Mouse (Mus musculus) E14TG2a.4 (cell line): ENCODE measurements around the gene Mup4.

Source experiments
- CTCF ChIP-seq: conservative IDR thresholded peaks from 2 replicates; pipeline ENCODE4 v1.5.1; 2014; ENCODE audit warnings: low read length
- NANOG ChIP-seq: IDR thresholded peaks from 2 replicates; pipeline ENCODE4 v1.6.1; 2014; ENCODE audit warnings: borderline replicate concordance, low read length, mixed read lengths
- POU5F1 ChIP-seq: IDR thresholded peaks from 2 replicates; pipeline ENCODE4 v1.6.1; 2014; ENCODE audit warnings: low read length, borderline replicate concordance

GRCm38 (mm10) chr4:59937543-59937942 lies 23.0 kb downstream of the Mup4 start:
- no peak for TF ChIP-seq CTCF
- no peak for TF ChIP-seq NANOG
- no peak for TF ChIP-seq POU5F1
